Mouse (Mus musculus) spleen, adult 2 months (tissue): Measurements from ENCODE around the gene Tprkb.

ENCODE experiments used
- CTCF ChIP-seq: fragments of 200-500 bp; IDR thresholded peaks from 2 replicates; pipeline ENCODE4 v1.5.1; 2011; ENCODE audit warnings: mild to moderate bottlenecking, inconsistent platforms; ENCODE audit not compliant: insufficient read depth, insufficient read length, insufficient replicate concordance; ENCODE audit errors: extremely low read depth
- POLR2A ChIP-seq: fragments of 200-500 bp; IDR thresholded peaks from 2 replicates; pipeline ENCODE4 v1.6.1; 2011; ENCODE audit warnings: low read depth, low read length, inconsistent platforms

GRCm38 (mm10) chr6:85867726-85868690, 43.7 kb upstream of the Tprkb start:
- no peak for TF ChIP-seq CTCF
- TF ChIP-seq POLR2A = no peak
